Mouse (Mus musculus) spleen, postnatal 10 days (tissue): Measurements from ENCODE around the gene Tes.
"Not testable (repeated sequence)": the region's sequence is repeated elsewhere in the genome, so short reads cannot be mapped to it uniquely, and the experiment has no call there.

Experiments used
- DNase-seq, 2 experiments: peaks; one replicate each; pipeline ENCODE4 v3.0.0; 2021 to 2022; ENCODE audit warnings: low spot score in 2 of 2

Gene Tes

GRCm38 (mm10) chr6:17064936-17065790 lies at the start of gene Tes:
Gene Tes (plus strand): TSS chr6:17065149.
- DNase-seq, result peak; percentile 59 to 80

GRCm38 (mm10) chr6:17025886-17026285 lies 39.1 kb upstream of the Tes start:
- DNase-seq, result no peak

GRCm38 (mm10) chr6:17027572-17027971 lies 37.4 kb upstream of the Tes start:
- no peak for DNase-seq

GRCm38 (mm10) chr6:17028809-17029208 lies 36.1 kb upstream of the Tes start:
- DNase-seq, result no peak

- no peak for DNase-seq
These were observed 32.7 kb upstream of the Tes start for GRCm38 (mm10) chr6:17032231-17032728.

- no peak for DNase-seq
These were observed 30.9 kb upstream of the Tes start for GRCm38 (mm10) chr6:17034095-17034494.

GRCm38 (mm10) chr6:17035228-17035627 lies 29.7 kb upstream of the Tes start:
- no peak for DNase-seq

GRCm38 (mm10) chr6:17051432-17052025 lies 13.4 kb upstream of the Tes start:
- DNase-seq, result no peak

- no peak for DNase-seq
These were observed 11.8 kb upstream of the Tes start for GRCm38 (mm10) chr6:17053028-17053660.

GRCm38 (mm10) chr6:17054781-17055180 lies 10.2 kb upstream of the Tes start:
- no peak for DNase-seq

GRCm38 (mm10) chr6:17055659-17056058 lies 9.3 kb upstream of the Tes start:
- DNase-seq, result no peak

- DNase-seq, result no peak
These were observed 5.4 kb upstream of the Tes start for GRCm38 (mm10) chr6:17059501-17059900.

- no peak for DNase-seq
These were observed 4.8 kb upstream of the Tes start for GRCm38 (mm10) chr6:17060154-17060553.

- DNase-seq, result not testable (repeated sequence)
These were observed 3.1 kb upstream of the Tes start for GRCm38 (mm10) chr6:17061826-17062225.

- DNase-seq, result no peak
These were observed 2.6 kb upstream of the Tes start for GRCm38 (mm10) chr6:17062366-17062765.

GRCm38 (mm10) chr6:17065791-17066169 lies 831 bp downstream of the Tes start:
- DNase-seq, result no peak

GRCm38 (mm10) chr6:17066211-17066940 lies 1.4 kb downstream of the Tes start:
- no peak for DNase-seq

GRCm38 (mm10) chr6:17071899-17072298 lies 7.0 kb downstream of the Tes start:
- DNase-seq, result no peak

- DNase-seq, result no peak
These were observed 7.4 kb downstream of the Tes start for GRCm38 (mm10) chr6:17072338-17072737.

GRCm38 (mm10) chr6:17072763-17073484 lies 8.0 kb downstream of the Tes start:
- DNase-seq, result no peak

- no peak for DNase-seq
These were observed 12.3 kb downstream of the Tes start for GRCm38 (mm10) chr6:17077270-17077669.
